Mouse (Mus musculus) limb, embryonic 15.5 days (tissue): ENCODE measurements around the gene Uggt2. TPM values are rescaled to one million over a fixed set of nuclear protein-coding genes. Genes with fewer than 3 reads are reported as not detected.

ENCODE experiments used
- ATAC-seq: fragments of 200-750 bp; cut with Nextera tagmentation; 2 replicates; pipeline ENCODE4 v1.8.0; 2017; ENCODE audit warnings: low read depth, moderate TSS enrichment; ENCODE audit not compliant: insufficient number of reproducible peaks, low FRiP score, low TSS enrichment
- H3K27ac ChIP-seq: fragments of 300-500 bp; sonication (generic); 2 replicates; pipeline ENCODE4 v1.5.1; 2015; ENCODE audit warnings: moderate library complexity, mild to moderate bottlenecking, inconsistent platforms
- H3K27me3 ChIP-seq: fragments of 300-500 bp; sonication (generic); 2 replicates; pipeline ENCODE4 v1.6.1; 2015; ENCODE audit warnings: inconsistent platforms
- H3K36me3 ChIP-seq: fragments of 300-500 bp; sonication (generic); 2 replicates; pipeline ENCODE4 v1.6.1; 2015; ENCODE audit warnings: inconsistent platforms
- H3K4me1 ChIP-seq: fragments of 300-500 bp; sonication (generic); 2 replicates; pipeline ENCODE4 v1.6.1; 2015; ENCODE audit warnings: inconsistent platforms
- H3K4me2 ChIP-seq: fragments of 300-500 bp; sonication (generic); 2 replicates; pipeline ENCODE4 v1.6.1; 2015; ENCODE audit warnings: mild to moderate bottlenecking, inconsistent platforms
- H3K4me3 ChIP-seq: fragments of 300-500 bp; sonication (generic); 2 replicates; pipeline ENCODE4 v1.5.1; 2015; ENCODE audit warnings: mild to moderate bottlenecking, inconsistent platforms
- H3K9ac ChIP-seq: fragments of 300-500 bp; sonication (generic); 2 replicates; pipeline ENCODE4 v1.6.1; 2015; ENCODE audit warnings: inconsistent platforms
- H3K9me3 ChIP-seq: fragments of 300-500 bp; sonication (generic); 2 replicates; pipeline ENCODE4 v1.6.1; 2016; ENCODE audit warnings: inconsistent platforms
- WGBS: fragments of 180-500 bp; shearing (Covaris S2); methylation state at CpG from one replicate; pipeline ENCODE4 v1.1.7; 2015; 5-methylcytosine and 5-hydroxymethylcytosine counted together
- polyA plus RNA-seq: library from polyadenylated mRNA; unstranded; fragments of >200 nt; fragmentation: Nextera tagmentation; extraction: Ambion mirVana; gene quantifications from 2 replicates; pipeline ENCODE4 v1.2.1, GENCODE M21; 2015

The Uggt2 gene
- polyA plus RNA-seq, 1 experiment from 2014 or later = 10.9 TPM

GRCm38 (mm10) chr14:119108776-119109301 lies 9.6 kb upstream of the Uggt2 start:
- H3K27me3 ChIP-seq = no peaks in the 10 kb centered on the region
- no peak overlapping the region for H3K9ac ChIP-seq
- no peak for ATAC-seq
- H3K4me2 ChIP-seq = no peak overlapping the region
- no peak overlapping the region for H3K4me3 ChIP-seq
- H3K9me3 ChIP-seq = no peaks in the 10 kb centered on the region
- no peak overlapping the region for H3K27ac ChIP-seq
- no peaks in the 10 kb centered on the region for H3K36me3 ChIP-seq
- no peaks in the 10 kb centered on the region for H3K4me1 ChIP-seq
- 72% methylated on average over 7 of the region's 7 CpGs for WGBS

GRCm38 (mm10) chr14:119107591-119107990 lies 8.4 kb upstream of the Uggt2 start:
- ATAC-seq = no peak
- Histone ChIP-seq H3K36me3 (no peaks in the 10 kb centered on the region), H3K27me3 (no peaks in the 10 kb centered on the region), H3K9me3 (no peaks in the 10 kb centered on the region), H3K4me3 (no peak overlapping the region), H3K27ac (no peak overlapping the region), H3K9ac (no peak overlapping the region), H3K4me2 (no peak overlapping the region), H3K4me1 (no peaks in the 10 kb centered on the region)
- 92% methylated on average over 8 of the region's 8 CpGs for WGBS

DNA sequence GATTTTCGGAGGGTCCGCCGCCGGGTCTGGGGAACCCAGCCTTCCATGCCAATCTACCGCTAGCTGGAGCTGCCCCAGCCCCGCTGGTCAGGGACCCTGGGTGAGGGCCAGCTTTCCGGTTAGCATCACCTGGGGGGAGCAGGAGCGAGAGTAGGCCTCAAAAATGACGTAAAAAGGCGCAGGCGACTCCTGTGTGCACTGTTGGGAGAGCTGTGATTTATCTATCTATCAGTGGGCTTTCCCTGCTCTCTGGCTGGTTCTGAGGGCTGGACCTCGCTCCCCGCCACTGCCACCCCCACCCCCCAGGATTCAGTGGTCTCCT lies 301 bp upstream of the Uggt2 start:
- ATAC-seq = peak; percentile 64; the same call in 1 of the 2 replicates

GRCm38 (mm10) chr14:119061811-119062210 lies 37.4 kb downstream of the Uggt2 start:
- Histone ChIP-seq H3K27ac (no peak overlapping the region), H3K4me3 (no peak overlapping the region), H3K9me3 (no peaks in the 10 kb centered on the region), H3K4me2 (no peak overlapping the region), H3K27me3 (no peaks in the 10 kb centered on the region), H3K36me3 (peaks cover 20% of the 10 kb centered on the region), H3K9ac (no peak overlapping the region), H3K4me1 (no peaks in the 10 kb centered on the region)
- WGBS = 79% methylated on average over 1 of the region's 1 CpGs
- ATAC-seq = no peak

More for the DNA sequence above, 301 bp upstream of the Uggt2 start:
- Histone ChIP-seq H3K27ac (peak overlapping the region; percentile 85), H3K4me2 (peak overlapping the region; percentile 84), H3K36me3 (no peaks in the 10 kb centered on the region; the same call in 1 of the 2 replicates), H3K4me1 (peaks cover 9% of the 10 kb centered on the region; the same call in 1 of the 2 replicates), H3K9ac (peak overlapping the region; percentile 89), H3K4me3 (peak overlapping the region; percentile 86), H3K27me3 (no peaks in the 10 kb centered on the region), H3K9me3 (no peaks in the 10 kb centered on the region)
- WGBS = 2% methylated on average over 13 of the region's 13 CpGs

DNA sequence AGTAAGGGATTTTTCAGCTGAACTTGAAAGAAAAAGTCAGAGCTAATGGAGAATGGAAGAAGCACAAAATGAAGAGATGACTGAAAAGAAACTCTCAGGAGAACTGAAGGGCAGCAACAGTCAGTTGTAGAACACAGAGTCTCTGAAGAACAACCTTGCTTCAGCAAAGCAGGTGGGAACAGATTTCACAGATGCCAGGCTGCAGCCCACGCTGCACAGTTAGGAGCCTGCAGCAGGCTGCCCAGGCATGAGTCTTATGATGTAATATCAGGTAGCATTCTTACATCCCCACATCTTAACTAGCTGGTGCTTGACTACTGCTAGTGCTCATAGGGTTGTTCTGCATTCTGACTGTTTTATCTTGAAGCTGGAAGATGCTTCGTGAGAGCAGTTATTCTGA lies 38.5 kb downstream of the Uggt2 start:
- H3K9ac ChIP-seq = no peak overlapping the region
- 87% methylated on average over 2 of the region's 2 CpGs for WGBS
- no peaks in the 10 kb centered on the region for H3K4me1 ChIP-seq
- ATAC-seq = no peak
- H3K4me2 ChIP-seq = no peak overlapping the region
- H3K36me3 ChIP-seq = peaks cover 23% of the 10 kb centered on the region
- H3K27me3 ChIP-seq = no peaks in the 10 kb centered on the region
- no peaks in the 10 kb centered on the region for H3K9me3 ChIP-seq
- no peak overlapping the region for H3K4me3 ChIP-seq
- no peak overlapping the region for H3K27ac ChIP-seq

DNA sequence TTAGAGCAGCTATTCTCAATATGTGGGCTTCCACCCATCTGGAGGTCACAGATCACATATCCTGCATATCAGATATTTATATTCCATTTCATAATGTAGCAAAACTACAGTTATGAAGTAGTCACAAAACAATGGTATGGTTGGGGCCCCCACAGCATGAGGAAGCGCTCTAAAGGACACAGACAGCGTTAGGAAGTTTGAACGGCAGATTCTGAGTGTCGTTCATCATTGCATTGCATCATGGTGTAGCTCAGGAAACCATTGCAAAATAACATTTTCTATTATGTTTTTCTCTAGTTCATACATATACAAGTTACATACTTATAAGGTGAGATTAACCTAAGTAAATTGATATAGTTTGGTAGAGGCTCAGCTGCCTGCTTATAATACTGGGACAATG lies 42.2 kb downstream of the Uggt2 start:
- Histone ChIP-seq H3K4me3 (no peak overlapping the region), H3K4me1 (no peaks in the 10 kb centered on the region), H3K27ac (no peak overlapping the region), H3K9ac (no peak overlapping the region), H3K36me3 (peaks cover 31% of the 10 kb centered on the region), H3K4me2 (no peak overlapping the region), H3K9me3 (no peaks in the 10 kb centered on the region), H3K27me3 (no peaks in the 10 kb centered on the region)
- no peak for ATAC-seq
- 92% methylated on average over 4 of the region's 4 CpGs for WGBS

GRCm38 (mm10) chr14:119052969-119053368 lies 46.3 kb downstream of the Uggt2 start:
- WGBS = 76% methylated on average over 1 of the region's 1 CpGs
- ATAC-seq = no peak
- no peak overlapping the region for H3K4me3 ChIP-seq
- H3K4me1 ChIP-seq = no peaks in the 10 kb centered on the region
- H3K4me2 ChIP-seq = no peak overlapping the region
- H3K27me3 ChIP-seq = no peaks in the 10 kb centered on the region
- H3K27ac ChIP-seq = no peak overlapping the region
- H3K9me3 ChIP-seq = no peaks in the 10 kb centered on the region
- no peak overlapping the region for H3K9ac ChIP-seq
- H3K36me3 ChIP-seq = peaks cover 29% of the 10 kb centered on the region

- Histone ChIP-seq H3K36me3 (peaks cover 28% of the 10 kb centered on the region), H3K9ac (no peak overlapping the region), H3K4me3 (no peak overlapping the region), H3K4me1 (no peaks in the 10 kb centered on the region), H3K9me3 (no peaks in the 10 kb centered on the region), H3K27me3 (no peaks in the 10 kb centered on the region), H3K4me2 (no peak overlapping the region), H3K27ac (no peak overlapping the region)
- ATAC-seq = no peak
- WGBS = 92% methylated on average over 3 of the region's 3 CpGs
These were observed 46.9 kb downstream of the Uggt2 start for GRCm38 (mm10) chr14:119052361-119052760.

DNA sequence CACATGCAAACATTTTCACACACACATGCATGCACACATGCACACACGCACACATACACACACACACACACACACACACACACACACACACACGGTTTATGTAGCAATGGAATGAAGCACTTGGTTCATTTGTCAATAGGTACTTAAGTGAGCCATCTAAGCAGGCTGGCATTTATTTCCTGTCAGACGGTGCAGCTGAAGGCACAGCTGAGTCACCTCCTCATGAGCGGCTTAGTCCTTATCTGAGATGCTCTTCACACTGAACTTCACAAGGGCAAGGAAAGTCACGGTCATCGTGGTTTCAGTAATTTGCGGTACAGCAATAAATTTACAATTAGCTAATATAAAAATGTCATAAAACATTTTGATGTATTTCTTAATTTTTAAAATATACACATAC lies 55.5 kb downstream of the Uggt2 start:
- no peak overlapping the region for H3K9ac ChIP-seq
- 81% methylated on average over 7 of the region's 7 CpGs for WGBS
- H3K4me2 ChIP-seq = no peak overlapping the region

DNA sequence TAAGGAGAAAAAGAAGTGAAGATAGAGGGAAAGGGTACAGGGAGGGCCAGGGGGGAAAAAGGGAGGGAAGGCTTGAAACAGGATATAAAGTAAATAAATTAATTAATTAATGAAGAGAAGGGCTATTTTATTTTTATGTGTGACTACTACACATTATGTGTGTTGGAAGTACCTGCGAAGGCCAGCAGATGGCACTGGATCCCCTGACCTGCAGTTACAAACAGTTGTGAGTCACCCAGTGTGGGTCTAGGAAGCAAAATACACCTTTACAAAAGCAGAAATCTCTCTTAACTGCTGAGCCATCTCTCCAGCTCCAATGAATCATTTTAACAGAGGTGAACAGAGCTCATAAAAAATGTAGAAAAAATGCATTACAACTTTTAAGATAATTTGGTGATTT lies 59.0 kb downstream of the Uggt2 start:
- H3K4me3 ChIP-seq = no peak overlapping the region
- H3K4me2 ChIP-seq = no peak overlapping the region
- peaks cover 28% of the 10 kb centered on the region for H3K36me3 ChIP-seq
- no peak overlapping the region for H3K27ac ChIP-seq
- H3K9me3 ChIP-seq = no peaks in the 10 kb centered on the region
- no peaks in the 10 kb centered on the region for H3K4me1 ChIP-seq
- no peaks in the 10 kb centered on the region for H3K27me3 ChIP-seq
- no peak overlapping the region for H3K9ac ChIP-seq
- 64% methylated on average over 1 of the region's 1 CpGs for WGBS
- ATAC-seq = no peak

More for the DNA sequence above, 55.5 kb downstream of the Uggt2 start:
- Histone ChIP-seq H3K4me3 (no peak overlapping the region), H3K9me3 (no peaks in the 10 kb centered on the region), H3K27ac (no peak overlapping the region), H3K4me1 (no peaks in the 10 kb centered on the region), H3K36me3 (peaks cover 20% of the 10 kb centered on the region; the same call in 1 of the 2 replicates), H3K27me3 (no peaks in the 10 kb centered on the region)
- ATAC-seq = no peak

DNA sequence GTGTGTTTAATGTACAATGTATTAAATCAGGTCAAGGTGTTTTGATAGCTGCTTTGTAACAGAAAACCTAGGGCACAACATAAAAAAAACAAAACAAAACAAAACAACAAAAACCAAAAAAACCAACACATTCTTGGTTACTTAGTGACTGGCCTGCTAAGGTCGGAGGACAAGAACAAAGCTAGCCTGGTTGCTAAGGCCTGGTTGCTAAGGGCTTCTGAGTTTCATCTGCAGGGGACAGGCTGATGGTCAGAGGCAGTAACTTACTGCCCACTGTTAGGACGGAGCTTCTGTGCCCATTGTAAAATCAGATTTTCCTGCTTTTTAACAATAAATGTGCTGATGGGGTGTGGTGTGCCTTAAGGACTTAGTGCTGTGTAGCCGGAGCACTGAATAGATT lies 61.5 kb downstream of the Uggt2 start:
- no peaks in the 10 kb centered on the region for H3K9me3 ChIP-seq
- WGBS = 67% methylated on average over 3 of the region's 3 CpGs
- H3K4me3 ChIP-seq = no peak overlapping the region
- no peak overlapping the region for H3K9ac ChIP-seq
- H3K4me2 ChIP-seq = no peak overlapping the region
- ATAC-seq = no peak
- H3K4me1 ChIP-seq = no peaks in the 10 kb centered on the region
- no peaks in the 10 kb centered on the region for H3K27me3 ChIP-seq
- peaks cover 41% of the 10 kb centered on the region for H3K36me3 ChIP-seq
- no peak overlapping the region for H3K27ac ChIP-seq

- Histone ChIP-seq H3K36me3 (peaks cover 40% of the 10 kb centered on the region), H3K4me1 (no peaks in the 10 kb centered on the region), H3K4me2 (no peak overlapping the region), H3K9ac (no peak overlapping the region), H3K27ac (no peak overlapping the region), H3K27me3 (no peaks in the 10 kb centered on the region), H3K9me3 (no peaks in the 10 kb centered on the region), H3K4me3 (no peak overlapping the region)
- ATAC-seq = no peak
- 91% methylated on average over 12 of the region's 12 CpGs for WGBS
These were observed 62.0 kb downstream of the Uggt2 start for GRCm38 (mm10) chr14:119037076-119037683.
